Mouse (Mus musculus) hindbrain, embryonic 12.5 days (tissue): ENCODE results near the gene Olfr139. TPM values are rescaled to one million over a fixed set of nuclear protein-coding genes. Genes with fewer than 3 reads are reported as not detected.

Experiments used
- ATAC-seq: fragments of 200-750 bp; cut with Nextera tagmentation; 2 replicates; pipeline ENCODE4 v1.8.0; 2017; ENCODE audit warnings: moderate TSS enrichment; ENCODE audit not compliant: low FRiP score
- H3K27ac ChIP-seq: fragments of 300-500 bp; sonication (generic); 2 replicates; pipeline ENCODE4 v1.5.1; 2016; ENCODE audit warnings: mild to moderate bottlenecking
- H3K27me3 ChIP-seq: fragments of 300-500 bp; sonication (generic); 2 replicates; pipeline ENCODE4 v1.6.1; 2016; ENCODE audit warnings: mild to moderate bottlenecking
- H3K36me3 ChIP-seq: fragments of 300-500 bp; sonication (generic); 2 replicates; pipeline ENCODE4 v1.6.1; 2016; ENCODE audit warnings: mild to moderate bottlenecking
- H3K4me1 ChIP-seq: fragments of 300-500 bp; sonication (generic); 2 replicates; pipeline ENCODE4 v1.6.1; 2016
- H3K4me2 ChIP-seq: fragments of 300-500 bp; sonication (generic); replicated peaks from 2 replicates; pipeline ENCODE4 v1.6.1; 2016; ENCODE audit warnings: mild to moderate bottlenecking
- H3K4me3 ChIP-seq: fragments of 300-500 bp; sonication (generic); 2 replicates; pipeline ENCODE4 v1.5.1; 2016; ENCODE audit warnings: mild to moderate bottlenecking
- H3K9ac ChIP-seq: fragments of 300-500 bp; sonication (generic); 2 replicates; pipeline ENCODE4 v1.6.1; 2016; ENCODE audit warnings: mild to moderate bottlenecking, moderate library complexity
- H3K9me3 ChIP-seq: fragments of 300-500 bp; sonication (generic); replicated peaks from 2 replicates; pipeline ENCODE4 v1.6.1; 2016; ENCODE audit warnings: mild to moderate bottlenecking
- WGBS: fragments of 180-500 bp; shearing (Covaris S2); methylation state at CpG from one replicate; pipeline ENCODE4 v1.1.7; 2016; 5-methylcytosine and 5-hydroxymethylcytosine counted together
- polyA plus RNA-seq: library from polyadenylated mRNA; unstranded; fragments of >200 nt; fragmentation: Nextera tagmentation; extraction: Ambion mirVana; gene quantifications from 2 replicates; pipeline ENCODE4 v1.2.1, GENCODE M21; 2016

Olfr139 gene
- not detected in 2 replicates for polyA plus RNA-seq

DNA sequence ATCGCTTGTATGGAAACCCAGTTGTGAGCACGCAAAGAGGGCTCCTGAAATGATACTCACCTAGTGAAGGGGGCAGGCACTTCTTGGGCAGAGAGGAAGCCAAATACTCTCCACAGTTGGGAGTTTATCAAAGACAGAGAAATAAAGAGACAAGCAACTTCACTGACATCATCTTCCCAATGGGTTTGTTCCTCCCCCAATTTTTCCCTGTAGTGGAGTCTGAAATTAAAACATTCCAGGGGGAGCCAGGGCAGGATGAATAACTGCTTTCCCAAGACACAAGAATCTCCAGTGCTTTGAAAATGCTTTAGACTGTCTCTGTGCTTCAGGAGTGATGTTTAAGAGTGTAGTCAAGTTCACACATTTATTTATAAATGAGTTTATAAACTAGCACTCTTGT is at the start of gene Olfr139, which contains the start of gene Olfr399:
Olfr139 (minus strand) TSS at position 101 of the 400 bp plus-strand sequence.
Olfr399 (minus strand) TSS at position 165 of the 400 bp plus-strand sequence.
- Histone ChIP-seq H3K4me1 (no peaks in the 10 kb centered on the region), H3K4me2 (no peak within 1 kb of the TSS), H3K4me3 (no peak within 1 kb of the TSS), H3K9ac (no peak within 1 kb of the TSS), H3K27me3 (no peaks in the 10 kb centered on the region), H3K9me3 (peaks cover 35% of the 10 kb centered on the region), H3K27ac (no peak within 1 kb of the TSS), H3K36me3 (no peaks in the 10 kb centered on the region)
- ATAC-seq, result no peak
- WGBS, result 82% methylated on average over 2 of the region's 2 CpGs

DNA sequence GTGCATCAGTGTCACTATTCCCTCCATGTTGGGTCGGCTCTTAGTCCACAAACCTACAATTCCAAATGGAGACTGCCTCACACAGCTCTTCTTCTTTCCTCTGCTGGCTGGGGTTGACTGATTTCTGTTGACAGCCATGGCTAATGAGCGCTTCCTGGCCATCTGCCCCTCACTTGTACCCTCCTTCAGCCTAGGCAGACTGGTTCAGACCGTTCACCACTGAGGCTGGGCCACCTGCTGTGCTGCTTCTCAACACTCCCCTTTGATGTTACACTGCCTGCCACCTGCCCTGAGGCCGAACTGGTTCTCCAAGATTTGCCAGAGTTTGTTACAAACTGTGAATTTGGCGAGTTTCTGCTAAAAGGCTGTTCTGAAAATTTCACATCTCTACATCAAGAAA is 48.7 kb upstream of the Olfr139 start:
- no peak overlapping the region for H3K4me3 ChIP-seq
- no peak for ATAC-seq
- H3K27me3 ChIP-seq, result no peaks in the 10 kb centered on the region
- no peak overlapping the region for H3K9ac ChIP-seq
- no peaks in the 10 kb centered on the region for H3K4me1 ChIP-seq
- peaks cover 13% of the 10 kb centered on the region for H3K9me3 ChIP-seq
- 40% methylated on average over 5 of the region's 5 CpGs for WGBS
- no peak overlapping the region for H3K4me2 ChIP-seq
- no peak overlapping the region for H3K27ac ChIP-seq
- no peaks in the 10 kb centered on the region for H3K36me3 ChIP-seq

DNA sequence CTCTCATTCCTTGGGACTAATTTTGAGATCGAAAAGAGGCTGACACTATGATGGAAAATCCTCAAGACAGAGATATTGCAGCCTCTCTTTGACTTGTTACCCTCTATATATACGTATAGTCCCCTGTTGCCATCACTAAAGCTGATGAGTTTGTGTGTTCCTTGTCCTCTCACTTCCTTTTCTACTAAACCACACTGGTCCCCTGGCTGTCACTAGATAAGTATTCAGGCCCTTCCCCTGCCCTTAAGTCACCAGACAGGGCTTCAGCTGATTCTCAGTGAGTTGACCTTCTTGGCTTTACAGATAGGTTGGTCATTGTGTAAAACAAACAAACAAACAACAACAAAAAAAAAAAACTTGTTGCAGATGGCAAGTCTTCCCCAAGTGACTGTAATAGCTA is 45.2 kb upstream of the Olfr139 start:
- H3K4me3 ChIP-seq, result no peak overlapping the region
- ATAC-seq, result no peak
- H3K9ac ChIP-seq, result no peak overlapping the region
- H3K27ac ChIP-seq, result no peak overlapping the region
- H3K9me3 ChIP-seq, result peaks cover 12% of the 10 kb centered on the region
- no peaks in the 10 kb centered on the region for H3K36me3 ChIP-seq
- no peaks in the 10 kb centered on the region for H3K27me3 ChIP-seq
- H3K4me2 ChIP-seq, result no peak overlapping the region
- 48% methylated on average over 2 of the region's 2 CpGs for WGBS
- H3K4me1 ChIP-seq, result no peaks in the 10 kb centered on the region

DNA sequence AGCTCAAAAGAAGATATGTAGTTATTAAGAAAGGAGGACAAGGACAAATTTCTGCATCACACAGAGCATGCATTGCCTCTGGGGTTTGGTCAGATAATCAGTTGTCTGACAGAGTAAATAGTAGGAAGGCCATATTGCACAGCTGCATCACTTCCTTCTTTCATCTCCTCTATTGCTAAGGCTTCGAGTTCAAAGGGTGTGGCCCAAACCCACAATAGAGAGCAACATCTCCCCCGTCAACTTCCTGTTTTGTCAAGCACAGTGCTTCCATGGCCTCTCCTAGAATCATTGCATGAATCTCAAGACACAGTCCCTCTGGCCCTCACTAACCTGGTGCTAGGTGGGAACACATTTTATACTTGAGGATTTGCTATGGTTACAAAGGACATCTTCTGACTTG is 44.4 kb upstream of the Olfr139 start:
- WGBS, result 87% methylated on average over 2 of the region's 2 CpGs

DNA sequence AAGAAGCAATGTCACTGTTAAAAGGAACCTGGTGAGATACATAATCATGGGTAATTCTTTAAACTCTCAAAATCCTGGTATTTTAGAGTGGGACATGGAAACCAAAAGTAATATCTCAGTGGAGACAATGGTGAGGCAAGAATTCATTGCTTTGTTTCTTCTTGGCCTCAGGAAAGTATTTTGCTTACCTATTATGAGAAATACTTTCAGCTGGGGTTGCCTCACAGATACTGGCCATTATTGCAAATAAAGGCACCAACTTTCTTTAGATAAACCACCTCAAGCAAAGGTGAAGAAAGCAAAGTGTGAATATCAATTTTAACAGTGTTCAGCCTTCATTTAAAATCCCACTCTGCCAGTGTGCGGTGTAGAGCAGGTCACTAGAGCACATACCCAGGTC is 13.3 kb upstream of the Olfr139 start, which contains the start of gene Zfp616:
Zfp616 (plus strand) TSS at position 301 of the 400 bp plus-strand sequence.
- ATAC-seq, result no peak
- H3K9ac ChIP-seq, result no peak within 1 kb of the TSS
- H3K4me3 ChIP-seq, result no peak within 1 kb of the TSS
- no peaks in the 10 kb centered on the region for H3K4me1 ChIP-seq
- H3K36me3 ChIP-seq, result no peaks in the 10 kb centered on the region
- H3K27me3 ChIP-seq, result no peaks in the 10 kb centered on the region
- WGBS, result 93% methylated on average over 1 of the region's 1 CpGs
- H3K27ac ChIP-seq, result no peak within 1 kb of the TSS
- peaks cover 12% of the 10 kb centered on the region; the same call in 1 of the 2 replicates for H3K9me3 ChIP-seq
- no peak within 1 kb of the TSS for H3K4me2 ChIP-seq

More for the DNA sequence above, 44.4 kb upstream of the Olfr139 start:
- H3K4me3 ChIP-seq, result no peak overlapping the region
- no peaks in the 10 kb centered on the region for H3K27me3 ChIP-seq
- no peaks in the 10 kb centered on the region for H3K36me3 ChIP-seq
- no peak overlapping the region for H3K9ac ChIP-seq
- no peak overlapping the region for H3K27ac ChIP-seq
- no peak for ATAC-seq
- no peaks in the 10 kb centered on the region for H3K4me1 ChIP-seq
- H3K9me3 ChIP-seq, result peaks cover 15% of the 10 kb centered on the region
- H3K4me2 ChIP-seq, result no peak overlapping the region

DNA sequence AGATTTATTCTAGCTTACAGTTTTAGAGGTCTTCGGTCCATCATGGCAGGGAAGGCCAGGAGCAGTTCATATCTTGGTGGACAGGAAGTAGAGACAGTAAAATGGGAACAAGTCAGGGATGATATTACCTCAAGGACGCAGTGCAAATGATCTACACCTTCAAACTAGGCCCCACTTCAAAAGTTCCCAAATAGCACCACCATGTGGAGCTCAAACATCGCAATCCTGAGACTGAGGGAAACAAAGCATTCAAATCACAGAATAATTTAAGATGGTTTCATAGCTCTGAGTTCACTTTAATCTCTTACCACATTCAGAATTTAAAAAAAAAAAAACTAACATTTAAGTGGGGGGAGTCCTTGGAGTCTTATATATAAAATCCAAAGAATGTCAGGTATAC is 5.0 kb downstream of the Olfr139 start:
- no peak for ATAC-seq
- WGBS, result 74% methylated on average over 3 of the region's 3 CpGs
- Histone ChIP-seq H3K4me2 (no peak overlapping the region), H3K9me3 (peaks cover 29% of the 10 kb centered on the region), H3K36me3 (no peaks in the 10 kb centered on the region), H3K9ac (no peak overlapping the region), H3K27ac (no peak overlapping the region), H3K4me3 (no peak overlapping the region), H3K27me3 (no peaks in the 10 kb centered on the region), H3K4me1 (no peaks in the 10 kb centered on the region)

Other genes starting within 250 kb of the Olfr139 start
- not detected in 2 replicates for gene Olfr392, start 239.5 kb downstream of the Olfr139 start, polyA plus RNA-seq
- gene Olfr393, start 205.1 kb downstream of the Olfr139 start, polyA plus RNA-seq, result not detected in 2 replicates
- gene Olfr394, start 165.8 kb downstream of the Olfr139 start, polyA plus RNA-seq, result not detected in 2 replicates
- gene Olfr395, start 147.3 kb downstream of the Olfr139 start, polyA plus RNA-seq, result not detected in 2 replicates
- not detected in 2 replicates for gene Olfr23, start 119.9 kb downstream of the Olfr139 start, polyA plus RNA-seq
- not detected in 2 replicates for gene Olfr397, start 95.7 kb downstream of the Olfr139 start, polyA plus RNA-seq
- not detected in 2 replicates for gene Olfr398, start 66.1 kb downstream of the Olfr139 start, polyA plus RNA-seq
- not detected in 2 replicates for gene Olfr399, start 64 bp upstream of the Olfr139 start, polyA plus RNA-seq
- gene Zfp616, start 13.4 kb upstream of the Olfr139 start, polyA plus RNA-seq, result not detected in 2 replicates
- gene Olfr401, start 57.2 kb upstream of the Olfr139 start, polyA plus RNA-seq, result not detected in 2 replicates
- not detected in 2 replicates for gene Olfr402, start 97.0 kb upstream of the Olfr139 start, polyA plus RNA-seq
- not detected in 2 replicates for gene Olfr403, start 129.7 kb upstream of the Olfr139 start, polyA plus RNA-seq
- gene Olfr43, start 154.8 kb upstream of the Olfr139 start, polyA plus RNA-seq, result not detected in 2 replicates
- not detected in 2 replicates for gene Olfr406, start 203.3 kb upstream of the Olfr139 start, polyA plus RNA-seq
- not detected in 2 replicates for gene Olfr59, start 227.2 kb upstream of the Olfr139 start, polyA plus RNA-seq